Mouse (Mus musculus): ENCODE results near the gene Apoa2.

The Apoa2 gene

DNA sequence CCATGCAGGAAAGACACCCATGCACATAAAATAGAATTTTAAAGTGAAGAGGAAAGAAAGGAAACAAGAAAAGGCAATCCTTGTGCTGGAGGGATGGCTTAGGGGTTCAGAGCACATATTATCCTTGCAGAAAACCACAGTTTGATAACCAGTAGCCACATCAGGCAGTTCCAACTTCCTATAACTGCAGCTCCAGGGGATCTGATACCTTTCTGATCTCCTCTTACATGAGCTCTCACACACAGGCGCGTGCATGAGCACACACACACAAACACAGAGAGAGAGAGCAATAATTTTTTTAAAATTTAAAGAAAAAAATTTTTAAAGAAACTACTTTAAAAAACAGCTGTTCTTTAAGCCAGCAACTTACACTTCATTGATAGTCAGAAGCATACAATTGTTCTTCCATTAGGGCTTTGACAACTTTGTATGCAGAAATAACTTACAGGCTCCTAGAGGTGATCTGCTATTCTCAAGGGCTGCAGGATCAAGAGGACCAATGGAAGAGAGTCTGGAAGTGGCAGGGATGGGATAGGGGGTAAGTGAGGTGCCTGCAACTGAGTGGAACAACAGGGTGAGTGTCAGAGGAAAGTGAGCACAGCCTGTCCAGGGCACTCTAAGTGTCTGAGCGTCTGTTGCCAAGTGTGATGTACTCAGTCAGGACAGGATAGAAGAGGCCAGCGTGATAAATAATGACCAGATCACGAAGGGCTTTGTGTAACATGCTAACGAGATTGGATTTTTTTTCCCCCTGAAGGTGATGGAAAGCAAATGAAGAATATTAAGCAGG lies 19.0 kb upstream of the Apoa2 start:
- in situ Hi-C loops (cut with MseI, MboI), result no loop called here

GRCm38 (mm10) chr1:171209409-171209808 lies 15.4 kb upstream of the Apoa2 start:
- in situ Hi-C loops (cut with MseI, MboI), result no loop called here

DNA sequence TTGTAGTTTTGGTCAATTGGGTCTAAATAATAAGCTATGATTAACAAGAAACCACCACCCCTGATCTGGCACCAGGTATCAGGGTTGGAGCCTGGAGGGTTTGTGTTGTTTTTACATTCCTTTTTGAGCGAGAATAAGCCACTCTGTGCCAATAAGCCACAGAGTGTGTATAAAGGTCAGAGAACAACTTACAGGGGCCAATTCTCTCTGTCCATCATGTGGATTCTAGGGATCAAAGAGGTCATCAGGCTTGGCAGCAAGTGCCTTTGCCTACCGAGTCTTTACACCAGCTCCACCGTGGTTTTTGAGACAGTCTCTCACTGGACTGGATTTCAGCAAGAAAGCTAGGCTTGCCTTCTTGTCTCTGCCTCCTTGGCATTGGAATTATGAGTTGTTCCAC lies 12.0 kb upstream of the Apoa2 start:
- in situ Hi-C loops (cut with MseI, MboI), result no loop called here

DNA sequence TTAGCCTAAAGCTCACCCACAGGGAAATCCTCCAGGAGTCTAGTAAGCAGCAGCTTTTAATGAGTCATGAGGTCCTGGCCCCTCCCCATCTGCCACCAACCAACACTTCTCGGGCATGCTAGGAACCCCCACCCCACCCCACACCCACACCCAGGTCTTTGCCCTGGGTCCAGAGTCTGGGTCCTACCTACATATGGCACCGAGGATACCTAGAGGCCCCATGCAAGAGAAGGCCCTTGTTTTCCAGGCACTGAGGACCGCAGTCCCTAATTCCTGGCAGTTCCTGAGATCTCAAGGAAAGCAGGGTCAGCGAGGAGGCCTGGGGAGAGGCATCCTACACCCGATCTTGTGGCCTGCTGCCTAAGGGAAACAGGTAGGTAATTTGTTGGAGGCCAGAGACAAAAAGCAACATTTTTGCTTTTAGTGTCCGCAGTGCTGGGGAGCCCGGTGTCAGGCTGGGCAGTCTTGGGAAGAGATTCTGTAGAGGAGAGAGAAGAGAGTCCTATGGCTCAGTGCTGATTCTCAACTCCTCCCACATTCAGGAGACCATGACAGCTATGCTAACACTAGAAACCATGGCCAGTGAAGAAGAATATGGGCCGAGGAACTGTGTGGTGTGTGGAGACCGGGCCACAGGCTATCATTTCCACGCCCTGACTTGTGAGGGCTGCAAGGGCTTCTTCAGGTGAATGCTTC lies 10.9 kb upstream of the Apoa2 start, which contains the start of gene Nr1i3:
TSS of gene Nr1i3 (plus strand) at position 170 of the 696 bp plus-strand sequence.
- in situ Hi-C loops (cut with MseI, MboI), result no loop called here

DNA sequence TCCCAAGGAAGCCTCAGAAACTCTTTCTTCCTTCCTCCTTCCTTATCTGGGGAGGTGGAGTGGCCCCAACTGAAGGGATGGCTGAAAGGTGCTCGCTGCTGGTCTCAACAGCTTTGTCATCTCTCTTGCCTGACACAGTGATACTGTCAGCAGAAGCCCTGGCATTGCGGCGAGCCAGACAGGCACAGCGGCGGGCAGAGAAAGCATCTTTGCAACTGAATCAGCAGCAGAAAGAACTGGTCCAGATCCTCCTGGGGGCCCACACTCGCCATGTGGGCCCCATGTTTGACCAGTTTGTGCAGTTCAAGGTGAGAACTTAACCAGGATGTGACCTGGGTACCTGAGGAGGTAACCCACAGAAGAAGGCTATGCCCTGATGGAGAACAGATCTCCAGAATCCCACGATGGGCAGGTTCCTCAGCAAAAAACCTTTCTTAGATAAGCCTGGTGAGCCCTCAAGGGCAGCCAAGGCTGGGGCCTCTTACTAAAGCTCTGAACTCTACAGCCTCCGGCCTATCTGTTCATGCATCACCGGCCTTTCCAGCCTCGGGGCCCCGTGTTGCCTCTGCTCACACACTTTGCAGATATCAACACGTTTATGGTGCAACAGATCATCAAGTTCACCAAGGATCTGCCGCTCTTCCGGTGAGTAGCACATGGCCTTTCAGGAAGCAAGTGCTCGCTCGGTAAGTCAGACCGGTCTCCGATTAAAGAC lies 8.5 kb upstream of the Apoa2 start:
- in situ Hi-C loops (cut with MseI, MboI), result no loop called here

DNA sequence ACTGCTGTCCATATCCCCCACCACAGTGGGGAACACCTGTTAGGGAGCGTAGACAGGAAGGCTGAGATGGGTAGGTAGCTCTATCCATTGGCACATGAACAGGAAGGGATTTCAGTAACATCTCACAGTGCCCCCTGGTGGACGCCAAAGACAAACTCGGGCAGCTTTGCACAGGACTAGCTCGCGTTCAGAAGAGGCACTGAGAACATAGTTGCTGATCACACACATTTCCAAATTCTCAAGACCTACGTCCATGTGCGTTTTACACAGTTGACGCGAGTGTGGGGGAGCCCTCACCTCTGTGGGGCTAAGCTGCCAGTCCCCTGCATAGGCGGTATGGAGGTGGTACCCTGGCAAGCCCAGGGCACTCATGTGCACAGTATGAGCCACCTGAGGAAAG lies 4.0 kb upstream of the Apoa2 start:
- in situ Hi-C loops (cut with MseI, MboI), result loop anchor here (5.0 to 10.0 kb wide), 2 partner anchors 104 to 106 kb away; partner anchors contain the start of gene Cfap126 (in 1 of the 2)

GRCm38 (mm10) chr1:171221281-171222193 lies 3.3 kb upstream of the Apoa2 start:
- in situ Hi-C loops (cut with MseI, MboI), result loop anchor here (5.0 to 10.0 kb wide), 2 partner anchors 104 to 107 kb away; partner anchors contain the start of gene Cfap126 (in 1 of the 2)

GRCm38 (mm10) chr1:171222238-171223155 lies 2.4 kb upstream of the Apoa2 start, which contains the start of gene Tomm40l:
TSS of gene Tomm40l (minus strand) at chr1:171222514.
- in situ Hi-C loops (cut with MseI, MboI), result loop anchor here (5.0 to 10.0 kb wide), 2 partner anchors 105 to 108 kb away; partner anchors contain the start of gene Cfap126 (in 1 of the 2)

GRCm38 (mm10) chr1:171223168-171223567 lies 1.7 kb upstream of the Apoa2 start:
- in situ Hi-C loops (cut with MseI, MboI), result loop anchor here (5.0 to 10.0 kb wide), 2 partner anchors 106 to 108 kb away; partner anchors contain the start of gene Cfap126 (in 1 of the 2)

DNA sequence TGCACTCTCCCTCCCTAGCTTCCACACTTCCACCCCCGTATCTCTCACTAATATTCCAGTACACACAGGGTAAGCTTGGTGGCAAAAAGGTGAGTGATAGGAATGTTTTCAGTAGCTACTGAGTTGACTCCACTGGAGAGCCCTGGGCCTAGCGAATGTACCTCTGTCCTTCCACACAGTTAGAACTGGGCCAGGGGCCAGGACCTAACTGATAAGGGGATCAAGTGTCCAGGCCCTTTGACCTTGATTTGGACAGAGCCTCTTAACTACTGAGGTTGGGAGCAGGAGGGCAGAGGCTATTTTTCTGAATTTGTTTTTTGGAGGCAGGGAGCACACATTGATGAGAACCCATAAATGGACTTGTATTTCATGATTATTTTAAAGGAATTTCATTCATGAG lies 1.1 kb upstream of the Apoa2 start:
- in situ Hi-C loops (cut with MseI, MboI), result loop anchor here (5.0 to 10.0 kb wide), 2 partner anchors 106 to 109 kb away; partner anchors contain the start of gene Cfap126 (in 1 of the 2)

DNA sequence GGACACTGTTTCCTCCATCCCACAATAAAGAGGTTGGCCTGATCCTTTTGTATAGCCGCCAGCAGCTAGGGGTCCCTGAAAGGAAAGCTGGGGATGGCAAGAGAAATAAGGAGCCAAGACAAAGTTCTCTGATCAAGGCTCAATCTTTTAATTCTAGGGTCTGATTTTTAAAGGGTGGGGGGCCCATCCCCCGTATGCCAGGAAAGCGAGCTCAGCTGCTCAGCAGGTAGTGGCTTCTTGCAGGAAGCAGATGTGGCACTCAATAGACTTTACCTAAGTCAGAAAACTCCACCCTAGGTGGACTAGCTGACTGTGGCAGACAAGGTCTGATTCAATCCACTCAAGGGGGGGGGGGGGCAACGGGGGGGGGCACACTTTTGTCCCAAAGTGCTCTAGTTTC lies 1.9 kb downstream of the Apoa2 start:
- in situ Hi-C loops (cut with MseI, MboI), result loop anchor here in 1 of 2 experiments (10.0 kb wide), 1 partner anchor 112 kb away; the partner anchor contains the start of gene Cfap126

GRCm38 (mm10) chr1:171227879-171228278 lies 3.0 kb downstream of the Apoa2 start:
- in situ Hi-C loops (cut with MseI, MboI), result loop anchor here in 1 of 2 experiments (10.0 kb wide), 1 partner anchor 113 kb away; the partner anchor contains the start of gene Cfap126

DNA sequence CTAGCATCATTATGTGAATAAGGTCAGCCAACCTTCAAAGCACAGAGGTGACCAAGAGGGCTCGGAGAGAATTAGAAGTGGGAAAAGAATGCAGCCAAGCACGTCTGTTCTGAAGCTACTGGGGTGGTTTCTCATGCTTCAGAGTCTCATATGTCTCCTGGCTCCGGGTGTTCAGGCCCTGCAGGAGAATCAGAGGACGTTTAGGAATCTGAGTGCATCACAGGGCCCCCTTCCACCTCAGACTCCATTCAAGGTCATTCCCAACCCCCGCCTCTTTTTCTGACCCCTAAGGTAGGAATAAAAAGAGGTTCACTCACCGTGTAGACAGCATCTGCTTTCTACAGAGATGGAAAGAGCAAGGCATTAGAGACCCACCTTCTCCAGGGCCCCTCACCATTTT lies 4.9 kb downstream of the Apoa2 start:
- in situ Hi-C loops (cut with MseI, MboI), result loop anchor here in 1 of 2 experiments (10.0 kb wide), 1 partner anchor 115 kb away; the partner anchor contains the start of gene Cfap126

DNA sequence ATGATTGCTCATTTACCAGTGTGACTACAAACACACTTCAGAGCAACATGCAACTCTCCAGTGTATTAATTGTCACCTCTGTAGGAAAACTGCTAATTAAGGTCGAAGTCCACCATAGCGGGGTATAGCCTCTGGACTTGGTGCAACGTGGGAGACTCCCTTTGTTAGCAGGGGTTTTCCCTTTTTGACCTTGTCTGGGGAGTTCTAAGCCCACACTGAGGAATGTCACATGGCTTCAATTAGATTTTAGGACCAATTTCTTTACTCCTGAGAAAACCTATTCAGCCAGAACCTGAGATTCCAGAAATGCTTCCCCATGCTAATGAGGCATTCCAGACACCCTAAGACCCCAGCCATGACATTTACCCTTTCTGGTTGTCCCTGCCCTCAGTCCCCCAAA lies 5.4 kb downstream of the Apoa2 start:
- in situ Hi-C loops (cut with MseI, MboI), result no loop called here

DNA sequence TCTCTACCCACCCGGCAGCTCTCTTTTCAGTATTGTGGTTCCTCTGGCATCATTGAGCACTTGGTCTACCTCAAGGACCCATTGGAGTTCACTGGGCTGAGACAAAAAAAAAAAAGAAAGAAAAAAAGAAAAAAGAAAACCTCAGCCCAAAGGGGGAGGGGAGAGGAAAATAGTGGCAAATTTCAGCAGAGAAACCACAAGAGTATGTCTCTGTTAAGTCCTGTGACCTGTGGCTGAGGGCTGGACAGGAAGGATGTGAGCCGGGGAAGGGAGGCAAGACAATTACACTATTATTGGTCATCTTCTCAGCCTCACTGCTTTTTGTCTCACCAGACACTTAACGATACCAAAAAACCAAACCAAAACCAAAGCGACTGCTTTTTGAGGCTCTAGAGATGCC lies 7.0 kb downstream of the Apoa2 start:
- in situ Hi-C loops (cut with MseI, MboI), result no loop called here

DNA sequence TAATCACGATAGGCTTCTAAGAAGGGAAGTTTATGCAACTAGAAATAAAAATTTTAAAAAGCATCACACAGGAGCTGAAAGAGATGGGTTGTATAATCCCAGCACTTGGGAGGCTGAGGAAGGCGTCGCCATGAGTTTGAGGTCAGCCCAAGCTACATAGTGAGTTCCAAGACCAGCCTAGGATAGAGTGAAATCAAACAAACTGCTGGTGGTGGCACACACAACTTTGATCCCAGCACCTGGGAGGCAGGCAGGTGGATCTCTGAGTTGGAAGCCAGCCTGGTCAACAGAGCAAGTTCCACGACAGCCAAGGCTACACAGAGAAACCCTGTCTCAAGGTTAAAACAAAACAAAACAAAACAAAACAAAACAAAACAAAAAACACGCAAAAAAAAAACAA lies 7.5 kb downstream of the Apoa2 start:
- in situ Hi-C loops (cut with MseI, MboI), result no loop called here

GRCm38 (mm10) chr1:171232800-171233730 lies 8.2 kb downstream of the Apoa2 start:
- in situ Hi-C loops (cut with MseI, MboI), result no loop called here

DNA sequence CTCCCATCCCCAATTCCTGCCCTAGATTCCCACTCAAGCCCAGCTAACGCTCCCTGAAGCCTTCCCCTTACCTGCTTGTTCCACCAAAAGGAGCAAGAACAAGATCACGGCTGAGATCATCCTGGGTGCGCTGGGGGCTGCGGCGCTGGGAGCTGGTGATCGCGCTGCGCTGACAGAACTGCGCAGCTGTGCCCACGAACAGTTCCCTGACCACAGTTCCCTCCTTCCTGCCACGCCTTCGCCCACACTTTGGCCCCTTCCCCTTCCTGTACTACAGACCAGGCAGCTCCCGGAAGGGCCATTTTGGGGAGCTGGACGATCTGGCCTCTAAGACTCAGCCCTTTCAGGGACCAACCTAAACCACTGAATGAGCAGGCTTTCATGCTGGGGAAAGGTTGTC lies 9.3 kb downstream of the Apoa2 start, which contains the start of gene Fcer1g:
TSS of gene Fcer1g (minus strand) at position 240 of the 400 bp plus-strand sequence.
- in situ Hi-C loops (cut with MseI, MboI), result no loop called here

Data from mouse trophoblast stem cell (cell line).